Mouse (Mus musculus): ENCODE measurements around the gene Ash1l.

The Ash1l gene

GRCm38 (mm10) chr3:88950576-88951326 is at the start of gene Ash1l, which contains the start of gene Dap3:
Gene Ash1l (plus strand): TSS chr3:88950622.
Gene Dap3 (minus strand): TSS chr3:88951181.
- DNase-seq, result peak; percentile 86

DNA sequence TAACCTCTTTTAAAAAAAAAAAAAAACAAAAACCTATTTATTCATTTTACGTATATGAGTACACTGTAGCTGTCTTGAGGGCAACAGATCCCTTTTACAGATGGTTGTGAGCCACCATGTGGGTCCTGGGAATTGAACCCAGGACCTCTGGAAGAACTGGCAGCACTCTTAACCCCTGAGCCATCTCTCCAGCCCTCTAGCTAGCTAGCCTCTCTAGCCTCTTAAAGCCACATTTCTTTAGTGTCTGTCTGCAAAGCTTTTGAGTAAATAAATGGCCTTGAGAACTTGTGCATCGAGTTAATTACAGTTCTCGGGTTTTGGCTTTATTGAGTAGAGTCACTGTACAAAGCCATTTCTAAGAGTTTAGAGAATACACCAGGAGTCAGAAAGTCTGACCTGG is 45.6 kb upstream of the Ash1l start:
- DNase-seq, result no peak

DNA sequence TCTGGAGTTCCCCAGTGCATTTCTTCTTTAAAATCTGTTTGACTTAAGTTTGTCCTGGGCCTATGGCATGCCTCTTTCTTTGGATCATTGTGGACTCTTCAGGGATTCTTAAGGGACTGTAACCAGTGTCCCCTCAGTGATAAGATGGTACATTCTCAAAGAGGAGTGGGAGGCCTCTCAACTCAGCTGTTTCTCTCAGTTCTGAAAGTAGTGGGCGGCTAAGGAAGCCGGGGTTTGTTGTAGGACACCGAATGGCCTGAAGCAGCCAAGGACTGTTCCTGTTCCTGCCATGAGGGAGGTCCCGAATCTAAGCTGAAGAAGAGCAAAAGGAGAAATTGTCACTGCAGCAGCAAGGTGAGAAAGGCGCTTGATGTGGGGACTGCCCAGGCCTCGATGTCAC is 45.2 kb upstream of the Ash1l start:
- DNase-seq, result no peak

DNA sequence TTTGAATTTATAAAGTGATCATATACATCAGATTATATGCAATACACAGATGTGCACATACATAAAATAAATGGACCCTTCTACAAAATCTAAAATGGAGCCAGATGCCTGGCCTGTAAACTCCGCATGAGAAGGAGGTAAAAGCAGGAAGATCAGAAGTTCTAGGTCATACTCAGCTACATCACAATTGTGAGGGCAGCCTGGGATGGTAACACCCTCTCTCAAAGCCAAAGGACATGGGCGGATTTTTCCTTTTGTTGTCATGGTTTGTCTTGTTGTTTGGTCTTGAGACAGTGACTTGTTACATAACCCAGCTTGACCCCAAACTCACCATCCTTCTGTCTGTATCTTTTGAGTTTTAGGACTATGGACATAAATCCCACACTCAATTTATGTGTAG is 44.7 kb upstream of the Ash1l start:
- no peak for DNase-seq

GRCm38 (mm10) chr3:88906393-88907159 is 43.8 kb upstream of the Ash1l start:
- no peak for DNase-seq

- no peak for DNase-seq
These were observed 37.8 kb upstream of the Ash1l start for GRCm38 (mm10) chr3:88912585-88912984.

- DNase-seq, result peak; percentile 96
These were observed 36.7 kb upstream of the Ash1l start, which contains the start of gene Msto1 for GRCm38 (mm10) chr3:88913511-88914383. Gene Msto1 (minus strand): TSS chr3:88913999.

GRCm38 (mm10) chr3:88914384-88914810 is 36.0 kb upstream of the Ash1l start:
- DNase-seq, result peak; percentile 22

DNA sequence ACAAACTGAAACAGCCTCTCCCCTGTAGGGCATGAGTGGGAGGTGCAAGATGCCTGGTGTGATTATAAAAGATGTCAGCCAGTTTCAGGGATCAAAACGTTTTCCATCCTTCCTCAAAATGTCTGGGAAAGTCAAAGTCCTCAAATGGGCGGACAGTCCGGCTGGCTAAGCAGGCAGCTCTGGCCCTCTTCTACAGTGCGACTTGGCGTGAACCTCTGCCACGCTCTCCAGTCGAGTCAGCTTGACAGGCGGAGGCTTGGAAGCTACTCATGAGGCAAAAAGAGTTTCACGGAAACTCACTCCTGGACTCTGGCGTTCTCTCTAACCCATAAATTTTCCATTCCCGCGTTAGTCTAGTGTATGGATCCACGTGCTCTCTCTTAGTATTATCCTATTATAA is 31.4 kb upstream of the Ash1l start:
- no peak for DNase-seq

- no peak for DNase-seq
These were observed 29.0 kb upstream of the Ash1l start for GRCm38 (mm10) chr3:88921411-88921810.

DNA sequence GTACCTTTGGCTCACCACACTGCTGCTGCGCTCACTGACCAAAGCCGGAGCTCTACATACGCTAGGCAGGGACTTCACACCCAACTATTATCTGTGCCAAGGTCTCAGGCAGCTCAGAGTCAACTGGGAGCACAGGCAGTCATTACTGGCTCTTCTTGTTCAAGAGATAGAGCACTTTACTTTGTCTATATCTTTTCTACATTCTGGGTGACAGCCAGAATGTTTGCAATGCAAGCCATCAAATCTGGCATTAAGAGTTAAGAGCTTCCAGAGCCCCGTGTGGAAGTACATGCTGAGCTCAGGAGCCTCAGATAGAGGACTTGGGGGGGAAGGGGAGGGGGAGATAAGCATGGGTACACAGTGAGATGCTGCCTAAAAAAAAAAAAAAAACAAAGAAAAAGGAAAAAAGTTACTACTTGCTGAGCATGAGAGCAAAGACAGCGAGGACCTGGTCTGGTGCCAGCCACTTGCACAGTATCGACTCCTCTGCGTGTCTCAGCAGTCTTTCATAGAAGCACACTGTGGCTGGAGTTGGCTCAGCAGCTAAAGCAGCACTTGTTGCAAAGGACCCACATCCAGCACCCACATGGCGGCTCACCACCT is 26.3 kb upstream of the Ash1l start:
- DNase-seq, result no peak

- no peak for DNase-seq
These were observed 24.8 kb upstream of the Ash1l start for GRCm38 (mm10) chr3:88925651-88926050.

GRCm38 (mm10) chr3:88929501-88929900 is 20.9 kb upstream of the Ash1l start:
- peak; percentile 53 for DNase-seq

- DNase-seq, result no peak
These were observed 11.4 kb upstream of the Ash1l start for GRCm38 (mm10) chr3:88939071-88939470.

- peak; percentile 17 for DNase-seq
These were observed 10.7 kb upstream of the Ash1l start for GRCm38 (mm10) chr3:88939749-88940148.

- no peak for DNase-seq
These were observed 8.0 kb upstream of the Ash1l start for GRCm38 (mm10) chr3:88942316-88942880.

GRCm38 (mm10) chr3:88944109-88944508 is 6.3 kb upstream of the Ash1l start:
- DNase-seq, result no peak

DNA sequence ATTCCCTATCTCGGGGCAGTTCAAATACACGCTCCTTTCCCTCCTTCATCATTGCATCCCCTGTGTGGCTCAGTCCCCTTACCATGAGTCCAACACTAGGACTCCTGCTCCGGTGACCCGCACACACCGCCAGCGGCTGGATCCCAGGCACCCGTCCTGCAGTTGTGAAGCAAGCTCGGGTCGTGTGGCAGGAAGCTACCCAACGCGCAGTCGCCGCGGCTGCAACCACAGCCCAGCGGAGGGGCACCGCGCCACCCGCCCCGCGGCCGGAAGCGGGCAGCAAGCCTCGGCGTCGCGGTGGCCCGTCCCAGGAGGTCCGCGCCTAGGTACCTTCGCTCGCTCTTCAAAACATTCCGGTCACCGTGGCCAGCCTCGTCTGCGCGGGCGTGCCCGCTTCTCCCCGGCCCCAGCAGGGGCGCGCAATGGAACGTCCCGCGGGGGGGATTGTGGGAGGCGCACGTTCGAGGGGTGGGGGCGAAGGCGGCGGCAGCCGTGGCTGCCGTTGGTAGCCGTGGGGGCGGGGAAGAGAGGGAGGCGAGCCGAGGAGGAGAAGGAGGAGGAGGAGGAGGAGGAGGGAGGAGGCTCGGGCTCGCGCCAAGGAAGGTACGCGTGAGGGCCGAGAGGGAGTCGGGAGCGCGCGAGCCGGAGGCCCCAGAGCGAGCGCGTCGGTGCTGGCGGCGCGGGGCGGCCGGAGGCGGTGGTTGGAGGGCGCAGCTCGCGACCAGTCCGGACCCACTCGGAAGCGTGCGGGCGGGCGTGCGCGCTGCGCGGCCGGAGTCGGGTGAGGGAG is 441 bp upstream of the Ash1l start:
- peak; percentile 96 for DNase-seq

DNA sequence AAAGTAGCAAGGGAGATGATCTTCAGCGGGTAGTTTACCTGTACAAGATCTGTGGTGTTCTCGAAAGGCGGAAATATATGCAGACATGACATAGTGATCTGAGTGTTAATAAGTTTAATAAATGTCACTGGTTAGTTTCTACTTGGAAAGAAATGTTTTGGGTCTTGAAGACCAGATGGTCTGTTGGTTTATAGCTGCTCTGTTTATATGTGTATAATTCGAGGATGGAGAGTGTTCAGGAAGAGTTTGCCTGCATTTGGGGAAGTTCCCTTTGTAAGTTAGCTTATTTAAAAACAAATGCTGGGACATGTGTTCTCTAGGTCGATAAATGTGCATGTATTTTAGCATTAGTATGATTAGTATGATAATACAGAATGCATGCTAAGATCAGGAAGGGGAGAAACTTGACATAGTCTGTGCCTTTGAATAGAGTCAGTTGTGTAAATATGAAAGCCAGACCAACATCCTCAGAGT is 942 bp downstream of the Ash1l start:
- DNase-seq, result no peak

- DNase-seq, result no peak
These were observed 2.8 kb downstream of the Ash1l start for GRCm38 (mm10) chr3:88953246-88953645.

DNA sequence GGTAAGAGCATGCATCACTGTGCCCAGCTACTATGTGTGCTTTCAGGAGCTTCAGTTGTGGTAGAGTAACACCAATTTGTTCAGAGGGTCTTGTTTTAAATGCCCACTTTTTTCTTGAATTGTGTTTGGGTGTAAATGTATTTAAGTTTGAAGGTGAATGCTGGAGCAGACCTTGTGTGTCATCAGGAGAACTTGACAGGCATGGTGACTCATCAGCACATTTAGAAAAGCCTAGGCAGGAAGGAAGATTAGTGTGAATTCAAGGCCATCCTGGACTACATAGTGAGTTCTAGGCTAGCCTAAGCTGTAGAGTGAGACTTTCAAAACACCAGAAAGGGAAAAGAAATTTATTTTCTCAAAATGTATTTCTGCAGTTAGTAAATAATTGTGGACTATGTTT is 3.3 kb downstream of the Ash1l start:
- DNase-seq, result no peak

Measured in thymus, postnatal 14 days (tissue).